Mouse (Mus musculus) gastrocnemius, postnatal 36 days (tissue): ENCODE measurements around the gene Nfat5. TPM values are rescaled to one million over a fixed set of nuclear protein-coding genes. Genes with fewer than 3 reads are reported as not detected.
A peak's percentile ranks its signal among the peaks of the same experiment; 100 is the strongest.

ENCODE experiments used
- DNase-seq, 2 experiments: peaks; one replicate each; pipeline ENCODE4 v3.0.0; 2022
- intact Hi-C: fragments of 180-260 bp; cut with DNase I; formaldehyde crosslinking; loops from one replicate; pipeline ENCODE4 v1.15.1; 2025
- long read RNA-seq, 2 experiments: library from polyadenylated mRNA; stranded (forward); transcript quantifications; one replicate each; pipeline ENCODE4 v2.0.0; 2021
- total RNA-seq, 2 experiments: library from RNA; stranded (reverse); gene quantifications; 2 replicates each; pipeline ENCODE4 v1.2.3; 2021

Nfat5 gene
- total RNA-seq, result 10 to 100 TPM; 14.4 to 17.3 TPM
- long read RNA-seq, experiment 1, full-length matches to known transcripts, result 1 of 3 reads
- long read RNA-seq, experiment 1, partial matches to known transcripts, result 0 of 3 reads
- long read RNA-seq, experiment 1, other reads (novel, unspliced or antisense), result 2 of 3 reads
- long read RNA-seq, experiment 2, partial matches to known transcripts, result 0 of 2 reads
- long read RNA-seq, experiment 2, other reads (novel, unspliced or antisense), result 2 of 2 reads

DNA sequence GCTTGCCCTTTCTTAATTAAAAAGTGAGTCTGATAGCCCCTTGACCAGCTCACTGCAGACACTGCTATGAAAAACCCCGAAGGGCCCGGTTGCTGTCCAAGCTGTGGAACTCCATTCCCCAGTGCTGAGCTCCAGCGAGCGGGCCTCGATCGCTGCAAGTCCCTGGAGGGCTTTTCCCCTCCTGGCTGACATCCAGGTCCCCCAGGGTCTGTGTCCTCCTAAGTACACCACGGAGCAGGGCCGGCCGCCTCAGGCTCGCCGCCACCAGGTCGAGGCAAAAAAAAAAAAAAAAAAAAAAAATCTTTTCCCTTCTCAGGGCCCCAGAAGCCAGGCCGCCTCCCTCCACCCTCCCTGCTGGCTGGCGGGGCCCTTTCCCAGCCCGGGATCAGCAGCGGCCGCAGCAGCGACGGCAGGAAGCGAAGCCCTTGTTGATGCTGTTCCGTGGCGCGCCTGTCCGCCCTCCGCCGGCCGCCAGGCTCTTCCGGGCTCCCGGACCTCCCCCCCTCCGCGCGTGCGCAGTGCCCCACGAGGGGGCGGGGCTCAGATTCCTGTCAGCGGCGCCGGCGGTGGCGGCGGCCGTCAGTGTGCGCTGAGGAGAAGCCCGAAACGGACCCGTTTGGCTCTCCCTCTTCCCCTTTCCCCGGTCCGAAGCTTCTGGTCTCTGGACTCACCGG is at the start of gene Nfat5:
Gene Nfat5 (plus strand): TSS at position 543 of the 674 bp plus-strand sequence.
- peak; percentile 89 to 100 for DNase-seq
- intact Hi-C loops, result loop anchor here (5.0 kb wide), 1 partner anchor 86 kb away; no protein-coding TSS in a partner anchor

DNA sequence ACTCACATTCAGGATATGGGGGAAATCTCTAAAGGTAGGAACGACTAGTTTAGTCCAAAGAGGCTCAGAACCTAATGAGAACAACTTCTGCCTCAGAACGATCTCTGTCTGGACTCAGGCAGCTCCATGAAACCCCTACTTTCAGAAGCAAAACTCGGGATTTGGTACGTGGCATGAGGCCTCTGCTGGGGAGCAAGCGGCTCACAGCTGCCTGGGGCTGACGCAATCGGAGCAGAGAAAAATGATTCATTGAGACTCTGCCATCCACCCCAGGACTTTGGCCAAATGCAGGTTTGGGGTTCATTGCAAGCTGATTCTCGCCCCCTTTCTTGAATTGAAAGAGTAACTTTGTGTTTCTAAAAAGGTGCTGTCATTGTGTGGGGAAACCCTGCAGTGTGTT is 49.1 kb upstream of the Nfat5 start:
- intact Hi-C loops, result no loop called here
- no peak for DNase-seq

DNA sequence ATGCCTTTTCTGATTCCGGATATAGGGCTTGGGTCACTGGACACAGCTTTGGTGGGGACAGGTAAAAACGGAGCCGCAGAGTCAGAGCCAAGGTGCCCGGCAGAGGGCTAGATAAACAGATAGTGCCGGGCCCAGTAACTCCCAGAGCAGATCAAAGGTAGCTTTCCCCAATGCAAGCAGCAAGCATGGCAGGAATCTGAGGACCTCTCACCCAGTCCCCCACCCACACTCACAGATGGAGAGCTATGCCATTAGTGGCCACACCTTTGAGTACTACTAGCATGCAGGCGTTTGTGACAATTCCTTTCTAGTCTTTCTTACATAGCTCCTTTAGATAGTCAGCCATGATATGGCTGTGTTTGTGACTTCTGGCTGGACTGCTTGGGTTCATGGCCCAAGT is 44.8 kb upstream of the Nfat5 start:
- no peak for DNase-seq
- intact Hi-C loops, result no loop called here

DNA sequence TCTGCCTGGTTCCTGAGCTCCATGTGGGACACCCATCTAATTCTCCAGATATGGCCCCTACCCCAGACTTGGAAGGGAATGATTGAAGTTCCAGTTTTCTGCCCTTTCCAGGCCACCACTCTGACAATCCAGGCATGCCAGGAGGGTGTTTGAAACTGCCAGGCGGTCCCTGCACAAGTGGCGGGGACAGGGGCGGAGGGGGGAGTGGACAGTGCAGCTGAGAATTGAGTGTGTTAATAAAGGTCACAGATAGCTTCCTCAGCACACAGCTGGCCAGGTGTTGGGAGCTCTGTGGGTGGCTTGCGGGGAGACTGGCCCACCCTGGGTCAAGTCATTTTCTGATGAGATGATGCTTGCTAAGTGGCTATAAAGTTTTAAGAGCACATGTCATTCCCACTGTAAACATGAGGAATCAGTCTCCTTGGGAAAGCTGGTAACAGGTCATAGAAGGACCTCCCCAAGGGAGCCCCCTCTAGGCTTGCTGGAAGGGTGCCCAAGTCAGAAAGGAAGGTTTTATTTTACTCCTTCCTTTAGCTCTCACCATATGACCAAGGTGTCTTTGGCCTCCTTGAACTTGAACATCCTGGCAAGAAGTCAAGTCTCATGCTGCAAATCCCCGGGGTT is 41.7 kb upstream of the Nfat5 start:
- DNase-seq, result no peak
- intact Hi-C loops, result no loop called here

DNA sequence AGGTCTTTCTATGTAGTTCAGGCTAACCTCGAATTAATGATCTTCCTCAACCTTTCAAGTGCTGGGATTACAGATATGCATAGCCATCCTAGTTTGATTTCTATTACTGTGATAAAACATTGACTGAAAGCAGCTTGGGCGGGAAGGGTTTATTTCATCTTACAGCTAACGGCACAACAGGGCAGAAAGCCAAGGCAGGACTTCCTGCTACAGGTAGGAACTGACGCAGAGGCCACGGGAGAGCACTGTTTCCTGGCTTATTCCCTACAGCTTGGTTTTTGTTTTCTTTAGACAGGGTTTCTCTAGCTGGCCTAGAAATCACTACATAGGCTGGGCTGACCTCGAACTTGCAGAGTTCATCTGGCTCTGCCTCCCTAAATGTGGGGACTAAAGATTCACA is 40.1 kb upstream of the Nfat5 start:
- DNase-seq, result no peak
- intact Hi-C loops, result no loop called here

DNA sequence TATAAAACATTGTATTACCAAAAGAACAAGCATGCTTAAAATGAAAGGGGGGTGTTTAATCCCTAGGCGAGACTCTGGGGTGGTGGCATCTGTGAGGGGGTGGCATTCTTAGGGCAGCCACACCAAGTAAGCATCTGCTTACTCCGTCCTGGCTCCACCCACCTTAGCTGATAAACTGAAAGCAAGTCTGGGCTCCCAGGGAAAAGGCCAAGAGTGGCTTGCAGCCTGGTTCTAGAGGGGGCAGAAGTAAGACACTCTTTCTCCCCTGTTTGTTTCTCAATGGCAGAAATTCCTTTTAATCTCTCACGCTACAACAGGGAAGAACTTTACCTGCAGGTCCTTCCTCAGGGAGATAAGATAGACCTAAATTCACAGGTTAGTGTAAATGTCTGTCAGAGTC is 38.9 kb upstream of the Nfat5 start:
- no peak for DNase-seq
- intact Hi-C loops, result no loop called here

DNA sequence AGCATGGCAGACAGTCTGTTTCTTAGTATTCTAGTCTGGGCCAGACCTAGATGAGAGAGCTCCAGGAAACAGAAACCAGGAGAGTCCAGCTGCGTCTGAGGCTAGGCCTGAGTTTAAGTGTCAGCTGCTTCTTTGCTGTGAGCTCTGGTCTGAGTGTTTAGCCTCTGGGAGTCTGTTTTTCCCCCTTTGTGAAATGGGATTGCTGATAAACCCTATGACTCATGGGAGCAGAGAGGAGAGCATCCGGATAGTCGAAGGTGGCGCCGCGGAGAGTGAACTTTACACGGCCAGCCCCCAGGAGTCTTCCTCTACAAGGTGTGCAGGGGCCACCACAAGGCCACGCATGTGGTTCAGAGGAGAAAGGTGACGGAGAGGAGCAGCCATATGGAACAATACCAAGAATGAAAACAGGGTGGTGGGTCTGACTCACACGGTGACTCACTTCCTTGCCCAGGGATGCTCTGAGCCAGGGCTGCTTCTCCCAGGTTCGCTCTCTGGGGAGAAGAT is 38.3 kb upstream of the Nfat5 start:
- DNase-seq, result no peak
- intact Hi-C loops, result loop anchor here (5.0 kb wide), 1 partner anchor 43 kb away; no protein-coding TSS in a partner anchor

DNA sequence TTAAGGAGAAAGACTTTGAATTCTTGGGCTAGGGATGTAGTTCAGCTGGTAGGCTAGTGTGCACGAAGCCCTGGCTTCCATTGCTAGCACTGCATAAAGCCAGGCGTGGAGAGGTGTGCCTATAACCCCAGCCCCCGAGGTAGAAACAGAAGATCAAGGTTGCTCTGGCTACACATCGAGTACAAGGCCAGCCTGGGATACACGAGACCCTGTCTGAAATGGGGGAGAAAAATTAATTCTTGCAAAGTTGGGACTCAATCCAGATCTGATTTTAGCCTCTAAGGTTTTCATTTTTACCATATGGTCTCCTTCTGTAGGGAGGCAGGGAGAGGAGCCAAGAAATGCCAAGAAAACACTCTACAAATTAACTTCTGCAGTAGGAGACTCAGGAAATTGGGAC is 36.0 kb upstream of the Nfat5 start:
- intact Hi-C loops, result loop anchor here (5.0 kb wide), 1 partner anchor 45 kb away; no protein-coding TSS in a partner anchor
- DNase-seq, result no peak

DNA sequence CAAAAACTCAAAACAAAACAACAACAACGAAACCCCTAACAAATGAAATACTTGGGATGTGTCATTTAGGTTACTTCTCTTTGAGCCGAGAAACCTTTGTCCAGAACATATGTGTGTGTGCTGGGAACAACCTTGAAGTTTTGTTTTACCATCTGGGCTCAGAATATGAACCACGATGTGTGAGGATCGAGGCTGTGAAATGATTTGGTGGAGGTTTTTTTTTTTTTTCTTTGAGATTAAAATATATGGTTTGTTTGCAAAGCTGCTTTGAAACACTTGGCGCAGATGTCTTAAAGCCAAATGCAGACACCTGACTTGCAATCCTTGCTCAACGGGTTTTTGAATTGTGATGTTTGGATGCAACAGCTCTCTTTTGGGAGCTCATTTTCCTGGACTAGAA is 33.1 kb upstream of the Nfat5 start:
- no peak for DNase-seq
- intact Hi-C loops, result no loop called here

DNA sequence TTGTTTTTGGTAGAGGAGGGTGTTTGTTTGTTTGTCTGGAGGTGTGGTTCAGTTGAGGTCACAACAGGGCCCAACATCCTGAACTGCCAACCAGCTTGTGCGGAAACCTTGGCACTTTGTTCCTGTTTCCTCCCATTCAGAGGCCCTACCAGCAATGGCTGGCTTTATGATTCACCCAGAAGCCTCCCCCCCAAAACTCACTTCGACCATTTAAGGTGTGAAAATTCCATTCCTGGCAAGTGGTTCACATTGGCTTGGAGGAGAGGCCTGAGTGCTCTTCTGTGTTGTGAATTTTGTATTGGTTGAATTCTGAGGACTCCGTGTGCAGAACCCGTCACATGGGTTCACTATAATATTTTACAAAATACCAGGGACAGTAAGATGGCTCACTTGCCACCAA is 32.1 kb upstream of the Nfat5 start:
- intact Hi-C loops, result no loop called here
- DNase-seq, result no peak

DNA sequence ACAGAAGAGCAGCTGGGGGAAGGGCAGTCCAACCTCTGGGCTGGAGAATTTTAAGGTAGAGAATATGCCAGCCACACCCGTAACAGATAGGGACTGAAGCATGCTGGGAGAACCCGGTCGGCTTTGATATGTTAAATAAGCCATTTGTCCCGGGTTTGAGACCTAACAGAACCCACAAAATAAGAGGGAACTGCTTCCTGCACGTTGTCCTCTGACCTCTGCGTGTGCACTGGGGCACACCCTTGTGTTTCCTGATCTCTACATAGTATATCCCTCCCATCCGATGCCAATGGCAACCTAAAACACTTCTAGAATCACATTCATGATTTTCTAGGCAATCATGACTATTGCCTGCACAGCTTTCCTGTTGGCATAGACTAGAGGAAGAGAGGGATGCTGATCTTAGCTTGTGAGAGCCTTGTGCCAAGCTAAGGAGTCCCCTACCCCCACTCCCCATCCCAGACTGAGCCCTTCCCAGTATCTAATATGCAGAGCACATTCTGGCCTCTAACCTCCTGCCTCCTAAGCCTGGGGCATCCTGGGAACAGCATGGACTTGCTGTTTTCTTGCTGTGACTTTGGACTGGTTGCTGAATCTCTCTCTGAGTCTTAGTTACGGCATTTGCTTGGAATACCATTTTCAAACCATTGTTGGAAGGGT is 31.1 kb upstream of the Nfat5 start:
- intact Hi-C loops, result no loop called here
- DNase-seq, result no peak

DNA sequence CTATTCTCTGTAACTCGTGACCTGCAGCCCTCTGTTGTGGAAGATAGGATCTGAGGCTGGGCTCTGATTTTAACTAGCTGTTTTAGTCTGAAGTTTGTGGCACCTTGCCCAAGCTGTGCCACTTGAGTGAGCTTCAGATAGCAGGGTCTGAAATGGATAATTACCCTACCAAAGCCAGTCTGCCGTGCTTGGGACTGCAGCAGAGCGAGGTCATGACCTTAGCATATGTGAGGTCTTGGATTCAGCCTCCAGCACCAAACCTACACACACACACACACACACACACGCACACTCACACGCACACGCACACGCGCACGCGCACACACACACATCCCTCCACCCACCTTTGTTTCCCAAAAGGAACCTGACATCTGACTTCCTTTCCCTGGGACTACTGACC is 27.5 kb upstream of the Nfat5 start:
- DNase-seq, result no peak

DNA sequence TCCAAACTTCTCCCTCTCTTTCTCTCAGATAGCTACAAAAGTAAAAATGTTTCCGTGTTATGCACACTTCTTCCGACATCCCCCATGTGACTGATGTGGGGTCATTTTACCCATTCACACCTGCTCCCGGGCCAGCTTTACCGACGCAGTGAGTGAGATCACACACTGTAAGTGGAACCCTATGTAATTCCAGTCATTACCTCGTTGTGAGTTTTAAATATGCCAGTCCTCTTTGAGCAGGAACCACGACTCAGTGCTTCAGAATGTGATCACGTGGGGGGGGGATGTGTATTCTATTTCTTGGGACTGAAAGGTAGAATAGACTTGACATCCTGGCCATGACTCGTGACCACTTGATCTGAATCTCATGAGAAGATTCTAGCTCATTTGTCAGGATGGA is 24.8 kb upstream of the Nfat5 start:
- DNase-seq, result no peak
- intact Hi-C loops, result no loop called here

More for the DNA sequence above, 27.5 kb upstream of the Nfat5 start:
- intact Hi-C loops, result no loop called here

DNA sequence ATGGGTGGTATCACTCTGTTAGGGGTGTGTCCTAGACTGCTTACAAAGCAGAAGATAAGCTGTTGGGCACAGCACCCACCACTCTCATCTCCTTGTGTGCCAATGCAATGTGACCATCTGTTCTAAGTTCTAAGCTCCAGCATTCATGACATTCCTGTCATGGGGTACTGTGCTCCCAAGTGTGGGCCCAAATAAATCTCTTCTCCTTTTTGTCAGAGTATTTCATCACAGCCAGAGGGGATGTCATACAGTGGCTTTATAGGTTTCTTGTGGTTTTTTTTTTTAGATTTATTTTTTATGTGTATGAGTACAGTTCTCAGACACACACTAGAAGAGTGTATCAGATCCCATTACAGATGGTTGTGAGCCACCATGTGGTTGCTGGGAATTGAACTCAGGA is 24.1 kb upstream of the Nfat5 start:
- intact Hi-C loops, result no loop called here
- no peak for DNase-seq

DNA sequence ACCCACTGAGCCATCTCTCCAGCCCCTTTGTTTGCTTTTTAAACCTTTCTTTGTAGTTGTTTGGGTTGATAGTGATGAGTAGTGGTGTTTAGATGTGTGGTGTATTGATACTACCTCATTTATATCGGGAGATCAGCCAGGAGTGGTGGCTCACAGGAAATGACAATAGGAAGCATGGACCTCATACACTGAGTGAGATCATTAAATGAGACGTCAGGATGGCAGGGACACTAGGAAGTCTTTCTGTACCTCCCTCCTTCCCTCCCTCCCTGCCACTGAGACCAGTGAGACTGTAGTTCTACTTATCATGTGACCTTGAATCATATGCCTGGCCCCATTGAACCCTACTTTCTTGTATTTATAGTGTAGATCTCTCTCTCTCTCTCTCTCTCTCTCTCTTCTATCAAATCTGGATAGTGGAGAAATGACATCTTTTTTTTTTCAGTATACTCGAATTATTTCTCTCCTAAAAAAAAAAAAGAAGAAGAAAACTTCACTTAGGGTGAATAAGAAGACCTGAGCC is 23.6 kb upstream of the Nfat5 start:
- intact Hi-C loops, result no loop called here
- DNase-seq, result no peak

DNA sequence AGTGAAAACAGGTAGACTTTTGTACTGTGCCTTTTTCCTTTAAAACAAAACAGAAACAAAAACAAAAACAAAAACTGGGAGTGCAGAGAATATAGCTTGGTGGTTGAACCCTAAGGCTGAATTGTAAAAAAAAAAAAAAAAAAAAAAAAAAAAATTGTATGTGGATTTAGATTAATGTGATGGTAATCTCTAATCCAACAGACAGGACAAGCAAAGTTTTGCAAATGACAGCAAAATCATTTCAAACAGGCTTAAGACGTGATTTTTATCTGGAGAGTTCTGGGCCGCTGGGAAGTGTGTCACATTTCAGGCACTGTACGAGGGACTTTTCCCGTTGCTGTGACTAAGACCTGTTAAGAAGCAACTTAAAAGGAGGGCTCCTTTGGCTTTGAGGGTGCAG is 23.0 kb upstream of the Nfat5 start:
- no peak for DNase-seq
- intact Hi-C loops, result no loop called here

DNA sequence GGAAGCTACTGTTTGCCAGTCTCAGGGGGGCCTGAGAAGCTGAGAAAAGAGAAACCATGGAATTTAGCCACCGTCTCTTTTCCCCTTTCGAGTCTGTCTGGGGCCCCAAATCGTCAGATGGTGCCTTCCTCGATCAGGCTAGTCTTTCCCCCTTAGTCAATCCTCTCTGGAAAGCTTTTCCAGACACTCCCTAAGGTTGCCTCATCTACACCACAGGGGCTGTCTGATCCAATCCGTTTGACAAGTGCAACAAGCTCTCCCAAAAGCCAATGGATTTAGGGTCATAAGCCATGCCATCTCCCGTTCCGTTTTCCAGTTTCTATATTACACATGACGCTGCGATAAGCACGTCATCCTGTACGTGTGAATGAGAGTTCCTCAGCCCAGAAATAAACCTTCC is 22.5 kb upstream of the Nfat5 start:
- DNase-seq, result no peak
- intact Hi-C loops, result no loop called here

DNA sequence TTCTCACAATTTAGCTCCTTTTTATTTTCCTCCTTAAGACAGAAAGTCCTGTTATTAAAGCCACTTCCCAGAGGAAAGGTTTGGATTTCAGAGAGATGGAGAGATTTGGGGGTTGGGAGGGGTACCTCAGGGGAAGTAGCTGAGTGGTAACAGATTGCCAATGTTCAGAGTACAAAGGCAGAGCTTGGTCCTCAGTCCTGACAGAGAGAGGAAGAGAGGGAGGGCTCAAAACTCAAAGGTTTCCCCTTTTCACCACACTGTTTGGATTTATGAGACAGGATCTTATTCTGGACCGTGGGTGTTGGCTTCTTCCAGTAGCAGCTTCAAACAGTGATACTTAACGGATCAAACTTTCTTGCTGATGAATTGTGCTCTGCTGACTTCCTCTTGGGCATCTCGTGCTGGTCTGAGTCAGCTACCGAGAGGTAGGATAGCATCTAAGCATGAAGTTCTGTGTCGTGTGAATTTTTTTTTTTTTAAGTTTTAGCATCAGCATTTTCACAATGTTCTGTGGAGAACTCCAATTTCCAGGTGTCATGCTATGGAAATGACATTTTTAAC is 15.9 kb upstream of the Nfat5 start:
- no peak for DNase-seq
- intact Hi-C loops, result no loop called here

DNA sequence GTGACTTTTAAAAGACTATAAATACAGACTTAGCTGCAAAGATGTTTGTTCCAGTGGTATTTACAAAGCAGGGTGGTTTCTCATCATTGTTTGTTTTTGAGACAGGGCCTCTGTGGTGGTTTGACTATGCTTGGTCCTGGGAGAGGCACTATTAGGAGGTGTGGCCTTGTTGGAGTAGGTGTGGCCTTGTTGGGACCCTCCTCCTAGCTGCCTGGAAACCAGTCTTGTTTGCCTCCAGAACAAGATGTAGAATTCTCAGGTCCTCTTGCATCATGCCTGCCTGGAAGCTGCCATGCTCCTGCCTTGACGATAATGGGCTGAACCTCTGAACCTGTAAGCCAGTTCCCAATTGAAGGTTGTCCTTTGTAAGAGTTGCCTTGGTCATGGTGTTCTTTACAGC is 14.7 kb upstream of the Nfat5 start:
- DNase-seq, result no peak
- intact Hi-C loops, result no loop called here

DNA sequence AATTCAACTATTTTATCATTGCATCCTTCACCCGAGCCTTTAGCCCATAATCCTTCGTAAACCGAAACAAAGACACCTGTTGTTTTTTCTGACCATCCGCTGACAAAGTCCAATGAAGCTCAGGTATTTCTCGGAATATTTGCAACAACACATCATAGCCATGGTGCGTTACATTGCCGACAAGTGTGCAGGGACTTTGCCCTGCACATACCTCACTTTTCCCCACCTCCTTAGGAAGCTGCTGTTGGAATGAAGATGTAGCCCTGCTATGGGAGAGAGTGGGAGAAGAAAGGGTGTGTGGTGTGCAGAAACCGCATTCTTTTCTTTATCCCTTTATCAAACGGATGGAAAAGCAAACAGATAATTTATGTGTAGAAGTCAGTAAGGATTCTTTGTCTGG is 6.6 kb upstream of the Nfat5 start:
- intact Hi-C loops, result no loop called here
- no peak for DNase-seq

DNA sequence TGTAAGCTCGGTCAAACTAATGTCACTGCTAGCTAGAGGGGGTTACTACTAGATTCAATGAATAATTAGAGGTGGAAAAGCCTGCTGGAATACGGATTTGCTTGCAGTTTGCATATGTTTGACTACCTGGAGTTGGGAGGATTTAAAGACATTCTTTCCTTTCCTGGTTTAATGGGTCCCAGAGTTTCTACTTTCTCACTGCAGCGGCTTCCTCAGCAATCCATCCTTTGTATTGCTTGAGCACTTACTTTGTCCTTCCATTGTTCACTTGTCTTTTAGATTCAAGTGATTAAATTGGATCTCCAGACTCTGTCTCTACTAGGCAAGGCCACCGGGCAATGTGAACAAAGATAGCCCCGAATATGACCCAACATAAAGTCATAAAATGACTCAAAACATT is 5.7 kb upstream of the Nfat5 start:
- intact Hi-C loops, result no loop called here
- no peak for DNase-seq
